Mouse (Mus musculus): ENCODE results near the gene A730071L15Rik. TPM values are rescaled to one million over a fixed set of nuclear protein-coding genes. Genes with fewer than 3 reads are reported as not detected.

A730071L15Rik gene
- total RNA-seq (2015; ENCODE audit: low replicate concordance) = not detected in 2 replicates
- not detected in 2 replicates for total RNA-seq (2017; ENCODE audit: low replicate concordance)

DNA sequence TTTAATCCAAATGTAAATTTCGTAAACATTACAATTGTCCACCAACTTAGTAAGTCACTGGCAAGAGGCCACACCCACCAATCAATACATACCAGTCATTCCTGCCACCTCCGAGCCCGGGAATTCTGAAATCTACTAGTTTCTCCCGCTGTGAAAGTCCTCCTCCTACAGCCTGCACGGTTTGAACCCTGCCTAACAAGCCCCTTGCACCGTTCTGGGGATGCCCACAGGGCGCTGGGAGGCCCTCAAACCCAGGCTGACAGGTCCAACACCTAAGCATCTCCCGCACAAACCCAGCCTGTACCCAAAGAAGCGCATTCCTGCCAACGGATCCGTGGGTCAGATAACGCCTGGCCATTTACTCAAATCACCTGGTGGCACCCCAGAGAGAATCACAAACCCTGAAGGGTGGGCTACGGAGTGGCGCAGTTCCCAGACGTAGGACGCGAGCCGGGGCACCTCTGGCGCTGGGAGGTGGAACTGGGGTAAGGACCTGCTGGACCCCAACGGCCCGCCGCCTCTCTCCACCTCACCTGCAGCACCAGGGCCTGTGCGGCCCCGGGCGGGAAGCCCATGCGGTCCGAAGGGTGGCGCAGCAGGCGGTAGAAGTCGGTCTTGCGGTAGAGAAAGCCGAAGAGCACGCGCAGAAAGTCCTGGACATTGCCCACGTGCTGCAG is at the start of gene A730071L15Rik:
A730071L15Rik (plus strand) TSS at position 620 of the 677 bp plus-strand sequence.
- ATAC-seq (replicated peaks; ENCODE audit: low FRiP score, poor library complexity, severe bottlenecking) = peak; percentile 65

DNA sequence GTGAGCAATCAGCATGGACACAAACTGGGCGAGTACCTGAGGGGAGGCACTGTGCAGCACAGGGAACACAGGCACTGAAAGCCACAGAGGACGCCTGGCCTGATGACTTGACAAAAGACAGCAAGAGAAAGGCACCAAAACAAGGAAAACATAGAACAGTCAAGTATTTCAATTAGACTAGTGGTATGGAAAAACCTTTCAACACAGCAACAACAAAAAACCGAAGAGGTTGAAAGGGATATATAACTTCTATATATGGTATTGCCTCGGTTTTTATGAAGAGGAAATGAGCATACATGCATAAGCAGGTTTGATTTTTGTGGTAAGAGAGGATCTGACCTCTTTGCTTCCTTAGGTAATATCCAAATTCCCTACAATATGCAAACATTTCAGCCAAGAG is 47.0 kb upstream of the A730071L15Rik start:
- ATAC-seq (replicated peaks; ENCODE audit: low FRiP score, poor library complexity, severe bottlenecking) = no peak

DNA sequence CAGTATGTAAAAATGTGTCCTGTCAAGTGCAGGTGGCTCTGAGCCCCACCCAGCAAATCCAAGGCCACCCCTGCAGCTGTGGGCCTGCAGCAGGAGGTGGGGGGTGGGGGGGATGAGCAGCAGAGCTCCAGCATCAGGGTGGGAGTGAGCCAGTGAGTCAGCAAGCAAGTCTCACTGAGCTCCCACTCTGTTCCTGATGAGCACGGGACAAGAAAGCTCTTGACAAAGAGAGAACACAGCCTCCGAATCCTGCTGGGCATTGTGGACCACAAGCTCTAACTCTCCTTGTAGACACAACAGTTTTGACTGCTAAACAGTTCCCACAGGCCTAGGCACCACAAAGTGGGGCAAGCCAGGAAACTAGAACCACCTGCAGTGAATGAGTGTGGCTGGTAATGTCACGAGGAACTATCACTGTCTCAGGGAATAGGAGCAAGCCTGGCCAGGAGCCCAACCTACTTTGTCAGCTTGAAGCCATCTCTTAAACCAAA is 45.6 kb upstream of the A730071L15Rik start:
- ATAC-seq (replicated peaks; ENCODE audit: low FRiP score, poor library complexity, severe bottlenecking) = no peak

DNA sequence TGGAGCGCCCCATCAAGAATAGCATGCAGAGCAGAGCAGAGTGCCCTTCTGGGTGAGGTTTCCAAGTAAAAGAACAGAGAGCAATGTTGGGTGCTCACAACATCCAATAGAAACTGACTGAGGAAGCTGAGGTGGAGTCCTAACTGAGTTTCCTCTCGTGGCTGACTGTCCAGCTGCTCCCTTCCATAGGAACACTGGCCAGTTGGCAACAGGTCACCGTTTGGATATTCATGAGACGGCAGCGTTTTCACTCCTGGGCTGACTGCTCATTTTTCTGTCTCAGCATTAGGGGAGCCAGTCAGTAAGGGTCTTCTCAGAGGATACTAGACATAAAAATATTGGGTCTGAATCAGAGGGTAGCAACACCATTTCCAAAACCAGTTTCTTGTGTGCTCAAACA is 43.2 kb upstream of the A730071L15Rik start:
- ATAC-seq (replicated peaks; ENCODE audit: low FRiP score, poor library complexity, severe bottlenecking) = no peak

DNA sequence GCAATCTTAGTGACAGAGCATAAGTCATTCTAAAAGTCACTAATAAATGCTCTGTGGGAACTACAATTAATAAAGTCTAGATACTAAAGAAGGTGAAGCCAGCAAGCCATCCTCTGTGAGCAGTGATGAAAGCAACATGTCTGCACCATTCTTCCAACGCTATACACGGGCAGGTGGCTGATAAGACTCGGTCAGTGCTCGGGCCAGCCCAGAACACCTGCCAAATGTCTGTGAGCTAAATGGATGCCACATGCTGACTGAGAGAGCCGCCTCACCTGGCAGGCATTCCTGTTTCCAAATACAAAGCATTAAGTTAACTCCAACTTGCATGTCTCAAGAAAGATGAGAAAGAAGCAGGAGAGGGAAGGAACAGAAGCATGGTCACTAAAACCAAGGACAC is 42.7 kb upstream of the A730071L15Rik start:
- no peak for ATAC-seq (replicated peaks; ENCODE audit: low FRiP score, poor library complexity, severe bottlenecking)

DNA sequence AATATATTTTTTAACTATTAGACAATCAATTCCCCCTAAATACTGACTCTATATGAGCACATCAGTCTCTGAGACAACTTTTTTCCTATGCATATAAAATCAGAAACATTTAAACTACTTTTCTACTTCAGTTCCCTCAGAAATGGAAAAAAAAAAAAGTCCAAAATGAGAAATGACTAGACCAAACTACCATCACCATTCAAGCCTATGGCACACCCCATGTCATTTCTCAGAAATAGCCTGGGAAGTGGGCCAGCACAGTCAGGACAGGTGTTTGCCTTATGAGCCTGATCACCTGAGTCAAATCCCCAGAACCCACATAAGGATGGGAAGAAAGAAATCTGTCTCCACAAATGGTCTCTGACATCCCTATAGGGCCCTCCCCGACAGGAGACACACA is 41.3 kb upstream of the A730071L15Rik start:
- ATAC-seq (replicated peaks; ENCODE audit: low FRiP score, poor library complexity, severe bottlenecking) = no peak

DNA sequence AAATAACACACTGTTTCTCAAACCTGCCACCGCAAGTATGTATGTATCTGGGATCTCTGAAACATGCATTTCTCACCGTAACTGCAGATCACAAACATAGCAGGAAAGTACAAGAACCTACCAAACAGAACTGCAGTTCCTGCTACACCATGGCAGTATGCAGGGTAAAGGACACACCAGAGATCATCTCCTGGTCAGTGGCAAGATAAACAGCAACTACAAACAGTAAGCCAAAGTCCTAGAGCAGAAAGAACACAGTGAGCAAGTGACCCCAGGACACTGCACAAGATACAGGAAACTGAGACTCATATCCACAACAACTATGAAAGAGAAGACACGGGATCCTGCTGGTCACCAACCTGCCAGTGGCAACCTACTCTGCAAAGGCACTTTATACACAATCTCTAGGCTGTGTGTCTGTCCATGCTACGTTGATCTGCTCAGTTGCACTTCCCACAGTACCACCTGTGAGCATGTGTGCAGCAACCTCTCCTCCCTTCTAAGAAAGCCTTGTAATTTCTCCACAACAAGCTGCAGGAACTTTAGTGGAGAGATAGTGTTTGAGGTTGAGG is 40.0 kb upstream of the A730071L15Rik start:
- no peak for ATAC-seq (replicated peaks; ENCODE audit: low FRiP score, poor library complexity, severe bottlenecking)

DNA sequence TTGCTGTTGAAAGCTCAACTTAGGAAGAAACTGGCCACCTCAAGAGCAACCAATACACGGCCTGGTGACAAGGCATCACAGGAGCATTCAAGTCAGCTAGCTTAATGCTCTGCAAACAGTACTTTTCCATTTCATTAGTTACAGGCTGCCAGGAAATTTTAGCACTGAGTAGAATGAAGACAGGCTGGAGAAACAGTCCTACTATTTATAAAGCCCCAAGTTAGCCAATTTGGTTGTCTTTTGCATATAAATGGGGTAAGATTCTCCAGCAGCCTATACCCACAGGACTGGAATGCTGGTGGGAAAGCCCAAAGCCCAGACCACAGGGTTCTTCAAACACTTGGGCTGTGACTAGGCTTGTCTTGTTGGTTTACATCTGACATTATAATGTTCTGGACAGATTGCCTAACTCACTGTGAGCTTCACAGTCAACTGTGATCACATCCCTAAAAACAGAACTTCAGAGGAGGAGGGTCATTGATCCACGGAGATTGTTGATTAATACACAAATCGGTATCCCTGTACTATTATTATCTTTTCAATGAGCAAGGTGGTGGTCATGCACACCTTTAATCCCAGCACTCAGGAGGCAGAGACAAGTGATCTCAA is 39.1 kb upstream of the A730071L15Rik start:
- ATAC-seq (replicated peaks; ENCODE audit: low FRiP score, poor library complexity, severe bottlenecking) = no peak

DNA sequence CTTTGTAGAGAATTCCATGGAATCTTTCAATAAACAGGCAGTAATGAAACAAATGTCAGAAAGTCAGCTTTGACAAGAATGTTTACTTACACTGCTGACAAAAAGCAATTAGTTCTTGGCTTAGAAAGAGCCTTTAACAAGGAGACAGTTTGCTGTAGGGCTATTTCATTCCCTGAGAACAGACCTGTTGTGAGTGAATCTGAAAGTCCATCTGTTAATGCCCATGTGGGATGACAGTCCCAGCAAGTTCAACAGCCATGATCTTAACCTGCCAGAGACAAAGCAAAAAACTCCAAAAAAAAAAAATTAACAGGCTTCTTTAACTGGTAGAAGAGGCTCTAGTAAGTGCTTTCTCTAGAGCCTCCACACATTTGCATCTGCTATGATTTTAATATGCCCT is 38.3 kb upstream of the A730071L15Rik start:
- no peak for ATAC-seq (replicated peaks; ENCODE audit: low FRiP score, poor library complexity, severe bottlenecking)

DNA sequence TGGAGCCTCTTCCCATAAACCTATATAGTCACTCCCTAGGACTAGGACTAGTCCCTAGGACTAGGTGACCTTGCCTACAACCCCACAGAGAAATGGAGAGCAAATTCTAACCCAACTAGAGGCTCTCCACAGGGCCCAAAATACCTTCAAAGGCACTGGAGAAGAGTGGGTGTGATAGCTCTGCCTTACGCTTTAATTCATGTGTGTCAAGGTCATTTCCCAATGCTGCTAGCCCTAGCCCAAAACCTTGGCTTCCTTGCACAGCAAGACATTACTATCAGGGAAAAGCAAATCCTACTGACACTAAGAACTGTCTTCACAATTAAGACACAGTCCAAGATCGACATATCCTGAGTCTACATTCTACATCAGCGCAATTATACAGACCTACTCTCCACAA is 36.8 kb upstream of the A730071L15Rik start:
- ATAC-seq (replicated peaks; ENCODE audit: low FRiP score, poor library complexity, severe bottlenecking) = no peak

DNA sequence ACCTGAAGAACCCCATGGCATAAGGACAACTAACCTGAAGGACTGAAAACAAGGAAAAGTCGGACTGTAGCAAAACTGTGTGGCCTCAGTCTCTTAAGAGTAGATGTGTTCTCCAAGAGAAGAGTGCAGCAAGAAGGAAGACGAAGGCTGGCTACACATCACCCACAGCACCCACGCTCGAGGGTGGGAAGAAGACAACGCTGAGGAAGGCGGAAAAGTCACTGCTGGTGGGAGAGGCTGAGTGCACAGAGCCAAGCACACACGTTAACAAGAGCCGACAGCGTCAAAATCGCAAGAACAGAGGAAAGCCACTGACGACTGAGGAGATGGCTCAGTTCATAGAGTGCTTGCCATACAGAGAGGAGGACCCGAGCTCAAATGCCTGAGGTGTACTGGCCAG is 36.1 kb upstream of the A730071L15Rik start:
- ATAC-seq (replicated peaks; ENCODE audit: low FRiP score, poor library complexity, severe bottlenecking) = no peak

DNA sequence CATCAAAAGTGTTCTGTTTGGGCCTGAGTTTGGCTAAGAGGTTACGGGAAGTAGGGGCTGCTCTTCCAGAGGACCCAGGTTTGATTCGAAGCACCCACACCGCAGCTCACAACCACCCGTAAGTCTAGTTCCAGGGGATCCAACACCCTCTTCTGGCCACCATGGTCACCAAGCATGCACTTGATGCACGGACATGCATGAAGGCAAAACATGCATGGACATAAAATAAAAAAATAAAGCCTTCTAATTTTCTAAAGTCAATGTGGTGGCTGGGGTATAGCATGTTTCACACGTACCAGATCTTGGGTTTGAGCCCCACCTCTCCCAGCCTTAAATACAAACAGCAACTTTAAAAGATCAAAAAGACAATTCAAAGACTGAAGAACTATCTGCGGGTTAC is 35.0 kb upstream of the A730071L15Rik start:
- ATAC-seq (replicated peaks; ENCODE audit: low FRiP score, poor library complexity, severe bottlenecking) = no peak

DNA sequence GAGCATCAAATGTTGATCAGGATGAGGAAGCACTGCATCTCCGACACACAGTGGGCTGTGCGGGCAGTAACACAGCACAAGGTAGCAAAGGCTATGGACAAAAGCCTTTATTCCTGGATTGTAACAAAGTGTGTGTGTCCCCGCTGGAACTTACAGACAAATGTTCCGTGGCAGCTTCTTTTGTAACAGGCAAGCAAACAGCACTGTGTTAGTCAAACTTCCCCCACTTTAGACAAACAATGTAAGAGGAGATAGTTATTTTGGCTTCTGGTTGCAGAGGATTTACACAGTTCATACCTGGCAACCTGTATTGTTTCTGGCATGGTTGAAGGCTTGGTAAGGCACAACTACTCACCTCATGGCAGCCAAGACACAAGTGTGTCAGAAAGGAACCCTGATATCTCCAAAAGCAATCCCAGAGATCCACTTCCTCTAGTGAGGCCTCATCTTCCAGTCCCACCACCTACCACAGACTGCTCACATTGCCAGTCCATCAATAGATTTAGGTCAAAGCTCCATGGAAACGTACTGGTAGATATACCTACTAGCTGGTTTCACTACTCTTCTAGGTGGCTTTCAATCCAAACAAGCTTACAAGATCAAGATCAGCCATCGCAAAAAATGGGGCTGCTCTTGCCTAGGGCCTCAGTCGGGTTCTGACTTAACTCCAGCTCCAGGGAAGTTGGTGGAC is 34.3 kb upstream of the A730071L15Rik start:
- ATAC-seq (replicated peaks; ENCODE audit: low FRiP score, poor library complexity, severe bottlenecking) = no peak

DNA sequence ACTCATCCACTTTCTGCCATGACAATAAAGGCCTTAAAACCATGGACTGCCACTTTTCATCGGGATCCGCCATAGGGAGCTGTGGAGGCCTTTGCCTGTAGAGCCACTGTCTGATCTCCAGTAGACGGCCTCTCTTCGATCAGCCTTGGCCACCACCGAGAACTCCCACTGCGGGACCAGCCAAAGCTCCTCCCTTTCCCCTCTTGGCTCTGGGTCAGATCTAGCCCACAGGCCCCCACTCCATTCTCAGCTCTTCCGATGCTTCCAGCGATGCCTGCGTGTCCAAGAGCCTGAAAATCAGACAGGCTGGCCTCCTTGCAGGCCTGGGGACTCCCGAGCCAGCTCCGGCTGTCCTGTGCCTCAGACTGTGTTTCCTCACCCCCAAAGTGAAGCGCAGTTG is 33.5 kb upstream of the A730071L15Rik start:
- no peak for ATAC-seq (replicated peaks; ENCODE audit: low FRiP score, poor library complexity, severe bottlenecking)

DNA sequence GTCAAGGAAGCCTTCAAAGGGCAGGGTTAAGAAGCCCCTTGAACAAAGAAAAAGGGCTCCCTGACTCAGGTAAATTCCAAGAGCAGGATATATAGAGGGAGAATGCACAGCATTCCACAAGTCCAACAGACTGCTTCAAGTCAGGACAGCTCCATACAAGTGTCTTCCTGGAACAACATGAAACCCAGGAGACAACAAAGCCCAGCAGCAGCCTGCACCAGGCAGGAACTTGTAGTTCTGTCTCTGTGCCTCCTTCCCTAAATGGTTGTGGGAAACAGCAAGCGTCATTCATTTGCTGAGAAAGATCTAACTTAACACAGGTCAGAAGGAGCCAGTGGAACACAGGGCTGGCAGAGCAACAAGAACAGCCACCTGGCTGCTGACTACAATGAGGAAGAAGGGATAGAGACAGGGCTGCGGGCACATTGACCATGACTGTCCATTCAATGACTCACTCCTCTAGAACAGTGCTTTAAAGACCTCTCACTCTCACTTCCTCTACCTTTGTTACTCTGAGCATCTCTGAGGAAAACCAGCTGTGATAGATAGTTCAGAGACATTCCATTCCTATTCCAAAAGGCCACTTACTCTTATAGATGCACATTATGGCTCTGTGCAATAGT is 30.7 kb upstream of the A730071L15Rik start:
- no peak for ATAC-seq (replicated peaks; ENCODE audit: low FRiP score, poor library complexity, severe bottlenecking)

DNA sequence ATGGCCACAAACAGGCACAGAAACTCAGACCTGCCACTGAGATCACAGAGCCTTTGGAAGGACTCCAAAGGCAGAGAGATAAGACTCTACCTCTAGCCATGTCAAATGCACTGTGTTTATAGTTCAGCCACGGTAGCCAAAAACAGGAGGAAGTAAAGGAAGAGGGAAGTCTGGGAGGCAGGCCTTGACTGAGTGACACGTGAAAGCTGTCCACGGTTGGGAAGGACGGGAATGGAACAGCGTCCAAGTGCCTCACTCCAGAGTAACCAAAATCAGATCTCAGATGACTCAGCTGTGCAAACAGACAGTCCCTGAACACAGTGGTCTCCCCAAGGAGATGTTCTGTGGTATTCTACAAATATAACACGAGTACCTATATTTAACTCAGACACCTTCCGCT is 25.1 kb upstream of the A730071L15Rik start:
- no peak for ATAC-seq (replicated peaks; ENCODE audit: low FRiP score, poor library complexity, severe bottlenecking)

DNA sequence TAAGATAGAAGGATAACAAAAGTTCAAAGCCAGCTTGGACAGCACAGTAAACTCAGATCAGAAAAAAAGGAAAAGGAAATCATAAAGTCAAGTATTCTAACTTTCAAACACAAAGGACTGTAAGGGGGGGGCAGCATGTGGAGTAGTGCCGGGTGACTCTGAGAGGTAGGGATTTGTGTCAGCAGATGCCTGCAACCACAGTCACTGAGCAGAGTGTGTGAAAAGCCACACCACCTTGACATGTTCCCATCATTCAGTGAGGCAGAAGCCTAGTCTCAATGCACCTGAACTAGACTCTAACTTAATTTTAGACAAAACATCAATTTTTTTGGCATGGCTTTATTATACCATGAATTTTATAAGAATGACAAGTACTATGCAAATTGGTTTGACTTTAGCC is 24.3 kb upstream of the A730071L15Rik start:
- ATAC-seq (replicated peaks; ENCODE audit: low FRiP score, poor library complexity, severe bottlenecking) = no peak

DNA sequence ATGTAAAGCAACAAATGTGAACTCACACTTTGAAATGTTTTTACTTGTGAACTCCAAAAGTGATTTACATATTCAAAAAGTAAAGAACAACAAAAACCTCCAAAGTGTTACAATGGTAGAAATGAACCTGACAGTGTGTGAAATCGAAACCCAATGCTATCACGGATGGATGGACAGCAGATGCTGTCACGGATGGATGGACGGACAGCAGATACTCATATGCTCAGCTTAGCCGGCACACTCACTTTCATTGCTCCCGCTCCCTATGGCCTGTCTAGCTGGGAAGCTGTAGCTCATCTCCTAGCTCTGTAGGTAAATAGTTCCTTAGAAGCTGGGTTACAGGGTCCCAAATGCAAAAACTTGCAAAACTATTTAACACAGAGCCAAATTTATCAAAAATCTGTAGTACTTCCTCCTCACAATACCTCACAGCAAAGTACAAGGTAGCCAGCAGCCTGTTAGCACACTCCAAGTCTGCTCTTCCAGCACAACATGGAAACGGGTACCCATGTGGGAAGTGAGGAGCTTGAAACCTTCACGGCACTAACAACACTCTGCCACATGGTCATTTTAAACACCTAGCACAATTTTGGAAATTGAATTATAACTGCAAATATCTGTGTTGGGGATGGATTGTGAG is 21.9 kb upstream of the A730071L15Rik start:
- no peak for ATAC-seq (replicated peaks; ENCODE audit: low FRiP score, poor library complexity, severe bottlenecking)

DNA sequence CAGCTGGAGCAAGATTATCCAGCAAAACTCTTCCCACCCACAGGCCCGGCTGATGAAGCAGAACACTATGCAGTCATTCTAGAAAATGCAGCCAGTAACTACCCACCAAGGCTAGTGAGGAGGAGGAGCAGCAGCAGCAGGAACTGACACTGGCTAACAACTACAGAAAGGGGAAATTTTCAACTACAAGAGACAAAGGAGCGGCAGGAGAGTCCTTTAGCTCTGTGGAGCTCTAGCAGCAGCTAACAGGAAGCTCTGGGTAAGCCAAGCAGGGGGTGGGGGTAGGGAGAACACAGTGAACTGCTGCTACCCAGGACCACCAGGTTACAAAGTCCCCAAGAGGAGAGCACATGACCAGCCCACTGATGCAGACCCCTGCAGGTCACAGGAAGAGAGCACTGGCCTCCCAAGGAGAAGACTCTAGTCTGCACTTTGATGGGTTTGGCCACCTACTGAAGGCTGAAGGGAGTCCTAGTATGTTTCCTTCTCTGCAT is 21.1 kb upstream of the A730071L15Rik start:
- no peak for ATAC-seq (replicated peaks; ENCODE audit: low FRiP score, poor library complexity, severe bottlenecking)

DNA sequence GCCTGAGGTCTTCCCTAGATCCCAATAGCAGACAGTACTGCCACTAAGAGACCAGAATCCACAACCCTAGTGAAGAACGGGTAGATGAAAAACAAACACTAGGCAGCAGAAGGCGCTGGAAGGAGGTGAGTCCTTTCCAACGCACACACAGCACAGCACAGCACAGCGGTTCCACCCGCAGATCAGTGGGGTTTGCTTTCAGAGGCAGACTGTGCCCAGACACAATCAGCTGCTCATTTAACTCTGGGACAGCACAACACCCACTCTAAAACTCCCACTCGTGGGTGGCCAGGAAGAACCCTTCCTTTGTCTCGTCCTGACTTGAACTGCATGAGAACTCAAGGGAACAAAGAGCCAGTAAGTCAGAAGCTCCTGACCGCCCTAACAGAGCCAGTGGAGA is 20.6 kb upstream of the A730071L15Rik start:
- no peak for ATAC-seq (replicated peaks; ENCODE audit: low FRiP score, poor library complexity, severe bottlenecking)

Data from erythroblast, adult 5-6 weeks (primary cell).